Mouse (Mus musculus) heart, embryonic 16.5 days (tissue): ENCODE measurements around the gene Gm42517. TPM values are rescaled to one million over a fixed set of nuclear protein-coding genes. Genes with fewer than 3 reads are reported as not detected.

Experiments
- ATAC-seq: fragments of 200-750 bp; cut with Nextera tagmentation; replicated peaks from 2 replicates; pipeline ENCODE4 v1.8.0; 2017; ENCODE audit warnings: moderate number of reproducible peaks; ENCODE audit not compliant: insufficient read depth, low FRiP score; ENCODE audit errors: extremely low read depth
- H3K27ac ChIP-seq: fragments of 300-500 bp; sonication (generic); 2 replicates; pipeline ENCODE4 v1.5.1; 2014; ENCODE audit warnings: mild to moderate bottlenecking, low read length, control low read depth, moderate library complexity
- H3K27me3 ChIP-seq: fragments of 300-500 bp; sonication (generic); 2 replicates; pipeline ENCODE4 v1.6.1; 2014; ENCODE audit warnings: low read length, mixed read lengths; ENCODE audit not compliant: control insufficient read depth, insufficient read depth
- H3K36me3 ChIP-seq: fragments of 300-500 bp; sonication (generic); 2 replicates; pipeline ENCODE4 v1.6.1; 2014; ENCODE audit not compliant: control insufficient read depth, insufficient read depth
- H3K4me1 ChIP-seq: fragments of 300-500 bp; sonication (generic); 2 replicates; pipeline ENCODE4 v1.6.1; 2014; ENCODE audit warnings: low read length, mixed read lengths; ENCODE audit not compliant: control insufficient read depth, insufficient read depth
- H3K4me2 ChIP-seq: fragments of 300-500 bp; sonication (generic); 2 replicates; pipeline ENCODE4 v1.6.1; 2014; ENCODE audit warnings: low read depth, mild to moderate bottlenecking, control low read depth, low read length
- H3K4me3 ChIP-seq: fragments of 300-500 bp; sonication (generic); 2 replicates; pipeline ENCODE4 v1.5.1; 2014; ENCODE audit warnings: mild to moderate bottlenecking, control low read depth, low read length
- H3K9ac ChIP-seq: fragments of 300-500 bp; sonication (generic); 2 replicates; pipeline ENCODE4 v1.6.1; 2014; ENCODE audit warnings: low read length, control low read depth
- H3K9me3 ChIP-seq: fragments of 300-500 bp; sonication (generic); replicated peaks from 2 replicates; pipeline ENCODE4 v1.6.1; 2016; ENCODE audit warnings: low read length; ENCODE audit not compliant: control insufficient read depth
- WGBS: fragments of 180-500 bp; shearing (Covaris S2); extraction: QIAGEN DNeasy Blood & Tissue Kit; methylation state at CpG from one replicate; pipeline ENCODE4 v1.1.7; 2014; 5-methylcytosine and 5-hydroxymethylcytosine counted together
- polyA plus RNA-seq: library from polyadenylated mRNA; unstranded; fragments of >200 nt; fragmentation: Nextera tagmentation; extraction: Ambion mirVana; gene quantifications from 2 replicates; pipeline ENCODE4 v1.2.1, GENCODE M21; 2015

The Gm42517 gene
- polyA plus RNA-seq, 1 experiment from 2014 or later = not detected

DNA sequence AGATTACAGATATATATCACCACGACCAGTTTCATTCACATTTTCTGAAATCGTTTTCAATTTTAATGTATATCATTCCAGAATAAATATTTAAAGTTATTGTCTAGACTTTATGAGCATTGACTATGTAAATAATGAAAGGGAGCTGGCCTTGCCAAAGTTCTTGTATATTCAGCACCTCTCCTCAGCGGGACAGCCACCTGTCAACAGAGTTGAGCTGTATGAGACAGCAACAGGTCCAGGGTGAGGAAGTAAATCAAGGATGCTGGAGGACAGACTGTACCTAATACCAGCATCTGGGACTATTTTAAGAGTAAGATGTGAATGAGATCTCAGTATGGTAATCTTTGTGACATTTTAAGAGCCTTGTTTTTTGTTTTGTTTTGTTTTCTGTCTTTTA lies 29.7 kb downstream of the Gm42517 start:
- H3K27me3 ChIP-seq = no peaks in the 10 kb centered on the region
- H3K4me3 ChIP-seq = no peak overlapping the region
- H3K4me2 ChIP-seq = no peak overlapping the region
- no peaks in the 10 kb centered on the region for H3K9me3 ChIP-seq
- H3K9ac ChIP-seq = no peak overlapping the region
- WGBS = 76% methylated on average over 3 of the region's 3 CpGs
- H3K27ac ChIP-seq = no peak overlapping the region
- no peak for ATAC-seq
- no peaks in the 10 kb centered on the region for H3K4me1 ChIP-seq
- peaks cover 11% of the 10 kb centered on the region for H3K36me3 ChIP-seq

DNA sequence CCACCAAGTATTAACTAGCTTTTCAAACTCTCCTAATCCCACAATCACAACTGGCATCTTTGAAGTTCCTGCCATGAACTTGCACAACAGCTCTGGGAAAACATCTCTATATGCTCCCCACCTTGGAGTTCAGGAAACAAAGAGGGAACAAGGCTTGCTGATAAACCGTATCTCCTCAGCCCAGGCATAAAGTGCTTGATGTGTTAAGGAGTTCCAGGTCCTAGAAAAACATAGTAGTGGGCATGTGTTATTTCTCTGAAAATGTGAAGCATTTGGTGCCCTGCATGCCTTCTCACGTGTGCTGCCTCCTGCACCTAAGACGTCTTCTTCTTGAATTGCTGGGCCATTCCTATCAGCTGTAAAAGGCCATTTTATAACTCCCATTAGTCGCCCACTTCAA lies 30.3 kb downstream of the Gm42517 start:
- Histone ChIP-seq H3K4me3 (no peak overlapping the region), H3K4me2 (no peak overlapping the region), H3K36me3 (peaks cover 16% of the 10 kb centered on the region), H3K27ac (no peak overlapping the region), H3K9ac (no peak overlapping the region), H3K4me1 (no peaks in the 10 kb centered on the region), H3K9me3 (no peaks in the 10 kb centered on the region), H3K27me3 (no peaks in the 10 kb centered on the region)
- WGBS = 60% methylated on average over 4 of the region's 4 CpGs
- ATAC-seq = no peak; the same call in 1 of the 2 replicates

DNA sequence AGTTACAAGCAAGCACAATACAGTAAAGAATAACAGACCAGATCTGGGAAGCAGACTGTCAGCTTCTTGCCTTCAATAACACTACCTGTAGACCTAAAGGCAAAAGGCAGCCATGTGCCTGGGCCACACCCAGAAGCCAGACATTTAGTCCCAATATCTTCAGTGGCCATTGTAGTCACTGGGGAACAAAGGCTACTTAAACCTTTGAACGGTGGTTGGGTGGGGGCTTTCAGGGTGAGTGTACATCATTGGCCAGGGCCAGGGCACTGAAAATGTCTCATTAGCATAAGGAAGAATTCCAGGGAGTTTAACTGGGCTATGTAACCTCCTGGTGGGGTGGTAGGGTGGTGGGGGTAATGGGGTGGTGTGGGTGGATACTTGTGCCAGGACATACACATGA lies 36.7 kb downstream of the Gm42517 start:
- peaks cover 10% of the 10 kb centered on the region for H3K36me3 ChIP-seq
- H3K9me3 ChIP-seq = no peaks in the 10 kb centered on the region
- no peak overlapping the region for H3K9ac ChIP-seq
- no peak overlapping the region for H3K27ac ChIP-seq
- ATAC-seq = no peak
- WGBS = 93% methylated on average over 1 of the region's 1 CpGs
- H3K27me3 ChIP-seq = no peaks in the 10 kb centered on the region
- no peaks in the 10 kb centered on the region for H3K4me1 ChIP-seq
- no peak overlapping the region for H3K4me2 ChIP-seq
- no peak overlapping the region for H3K4me3 ChIP-seq

Other genes starting within 250 kb of the Gm42517 start
- gene Tmed5, start 235.3 kb downstream of the Gm42517 start, polyA plus RNA-seq = 34.5 and 41.8 TPM in 2 replicates
- 6.2 and 10.2 TPM in 2 replicates for gene Ccdc18, start 235.0 kb downstream of the Gm42517 start, polyA plus RNA-seq
- 26.6 and 28.9 TPM in 2 replicates for gene Dr1, start 99.0 kb downstream of the Gm42517 start, polyA plus RNA-seq
- 5.4 and 6.3 TPM in 2 replicates for gene Pigg, start 55.3 kb downstream of the Gm42517 start, polyA plus RNA-seq
- 0.26 TPM in 1 of 2 replicates, not detected in the other for gene Pde6b, start 20.5 kb upstream of the Gm42517 start, polyA plus RNA-seq
- gene Atp5k, start 66.5 kb upstream of the Gm42517 start, polyA plus RNA-seq = 740 and 758 TPM in 2 replicates
- 0.30 TPM in 2 replicates for gene Mfsd7a, start 81.0 kb upstream of the Gm42517 start, polyA plus RNA-seq
- 16.3 and 18.3 TPM in 2 replicates for gene Pcgf3, start 93.3 kb upstream of the Gm42517 start, polyA plus RNA-seq
- gene Cplx1, start 182.1 kb upstream of the Gm42517 start, polyA plus RNA-seq = 0.36 and 0.59 TPM in 2 replicates